Mouse (Mus musculus) heart, adult 2 months (tissue): Measurements from ENCODE around the gene Dhrs13. TPM values are rescaled to one million over a fixed set of nuclear protein-coding genes. Genes with fewer than 3 reads are reported as not detected.
A peak's percentile ranks its signal among the peaks of the same experiment; 100 is the strongest.
"Not testable (repeated sequence)": the region's sequence is repeated elsewhere in the genome, so short reads cannot be mapped to it uniquely, and the experiment has no call there.

ENCODE experiments used
- DNase-seq, 2 experiments: peaks; one replicate each; pipeline ENCODE4 v3.0.0; 2021
- H3K27ac ChIP-seq: fragments of 200-600 bp; 2 replicates; pipeline ENCODE4 v1.8.1; 2022
- H3K27me3 ChIP-seq: fragments of 200-500 bp; 2 replicates; pipeline ENCODE4 v1.6.1; 2012; ENCODE audit warnings: mild to moderate bottlenecking, low read length, inconsistent platforms, mixed read lengths; ENCODE audit not compliant: control insufficient read depth, insufficient read depth
- H3K36me3 ChIP-seq: fragments of 200-500 bp; 2 replicates; pipeline ENCODE4 v1.6.1; 2012; ENCODE audit warnings: low read length, inconsistent platforms; ENCODE audit not compliant: control insufficient read depth, insufficient read depth
- H3K4me1 ChIP-seq: fragments of 200-500 bp; 2 replicates; pipeline ENCODE4 v1.6.1; 2011; ENCODE audit warnings: low read length; ENCODE audit not compliant: control insufficient read depth, insufficient read depth
- H3K4me3 ChIP-seq: fragments of 200-600 bp; 2 replicates; pipeline ENCODE4 v1.8.1; 2022
- H3K79me2 ChIP-seq: fragments of 200-500 bp; replicated peaks from 2 replicates; pipeline ENCODE4 v1.6.1; 2012; ENCODE audit warnings: mild to moderate bottlenecking, inconsistent platforms, low read length, moderate library complexity, mixed read lengths; ENCODE audit not compliant: control insufficient read depth, insufficient read depth
- H3K9ac ChIP-seq: fragments of 200-500 bp; 2 replicates; pipeline ENCODE4 v1.6.1; 2012; ENCODE audit warnings: low read depth, mild to moderate bottlenecking, control low read depth, inconsistent platforms, low read length, mixed read lengths
- CTCF ChIP-seq: fragments of 200-600 bp; IDR thresholded peaks from 2 replicates; pipeline ENCODE4 v1.8.1; 2022; ENCODE audit warnings: antibody characterized with exemption, mild to moderate bottlenecking, moderate library complexity
- EP300 ChIP-seq: fragments of 200-500 bp; IDR thresholded peaks from 2 replicates; pipeline ENCODE4 v1.6.1; 2011; ENCODE audit warnings: low read depth, low read length, control low read depth; ENCODE audit not compliant: insufficient read depth
- POLR2A ChIP-seq: fragments of 200-500 bp; IDR thresholded peaks from 2 replicates; pipeline ENCODE4 v1.6.1; 2011; ENCODE audit warnings: mild to moderate bottlenecking, low read depth, low read length, control low read depth; ENCODE audit not compliant: insufficient read depth
- WGBS: fragments of 180-500 bp; shearing (Covaris S2); methylation state at CpG from one replicate; pipeline ENCODE4 v1.1.7; 2018; 5-methylcytosine and 5-hydroxymethylcytosine counted together
- intact Hi-C: fragments of 180-260 bp; cut with DNase I; formaldehyde crosslinking; loops from one replicate; pipeline ENCODE4 v1.15.1; 2025
- polyA plus RNA-seq: library from polyadenylated mRNA; depleted of rRNA; stranded (reverse); fragments of >200 nt; gene quantifications from 2 replicates; pipeline ENCODE4 v1.2.3, GENCODE M21; 2012
- total RNA-seq, 2 experiments: library from RNA; stranded (reverse); gene quantifications; 2 replicates each; pipeline ENCODE4 v1.2.3; 2021

Gene Dhrs13
- total and polyA plus RNA-seq, 3 experiments = 3.5 to 4.8 (median 4.0) TPM

GRCm38 (mm10) chr11:78036791-78037190, 4.7 kb downstream of the Dhrs13 start:
- 78% methylated on average over 10 of the region's 10 CpGs for WGBS
- Histone ChIP-seq H3K9ac (no peak overlapping the region), H3K27ac (no peak overlapping the region), H3K36me3 (no peaks in the 10 kb centered on the region), H3K27me3 (no peaks in the 10 kb centered on the region), H3K79me2 (no peaks in the 10 kb centered on the region), H3K4me1 (peaks cover 2% of the 10 kb centered on the region), H3K4me3 (no peak overlapping the region)
- no peak for DNase-seq
- intact Hi-C loops = no loop called here
- TF ChIP-seq EP300 (no peak), POLR2A (no peak), CTCF (no peak)

GRCm38 (mm10) chr11:78037831-78038752, 6.0 kb downstream of the Dhrs13 start, which contains the start of gene Flot2:
Gene Flot2 (plus strand): TSS chr11:78037931.
- Histone ChIP-seq H3K4me3 (peak within 1 kb of the TSS; percentile 94), H3K4me1 (no peaks in the 10 kb centered on the region), H3K27me3 (no peaks in the 10 kb centered on the region), H3K79me2 (no peaks in the 10 kb centered on the region), H3K27ac (peak within 1 kb of the TSS; percentile 86), H3K36me3 (no peaks in the 10 kb centered on the region), H3K9ac (peak within 1 kb of the TSS; percentile 94)
- peak; percentile 78 to 80 for DNase-seq
- TF ChIP-seq CTCF (peak; percentile 54), POLR2A (no peak), EP300 (no peak)
- WGBS = 5% methylated on average over 41 of the region's 55 CpGs
- intact Hi-C loops = no loop called here

- no peak for DNase-seq
- TF ChIP-seq CTCF (peak; percentile 34; the same call in 1 of the 2 replicates), POLR2A (no peak)
- intact Hi-C loops = no loop called here
- no peaks in the 10 kb centered on the region for H3K36me3 ChIP-seq
- H3K27ac ChIP-seq = no peak overlapping the region
- WGBS = 74% methylated on average over 2 of the region's 2 CpGs
- H3K4me1 ChIP-seq = peaks cover 3% of the 10 kb centered on the region
- H3K27me3 ChIP-seq = no peaks in the 10 kb centered on the region
- H3K4me3 ChIP-seq = no peak overlapping the region
- no peaks in the 10 kb centered on the region for H3K79me2 ChIP-seq
- H3K9ac ChIP-seq = no peak overlapping the region
Measured at GRCm38 (mm10) chr11:78040878-78041277, 8.8 kb downstream of the Dhrs13 start.

- H3K9ac ChIP-seq, H3K27me3 ChIP-seq, DNase-seq, H3K79me2 ChIP-seq, H3K36me3 ChIP-seq, H3K4me3 ChIP-seq, H3K27ac ChIP-seq, intact Hi-C loops, H3K4me1 ChIP-seq: not testable (repeated sequence)
- WGBS = 94% methylated on average over 4 of the region's 4 CpGs
- TF ChIP-seq CTCF = peak; percentile 28; the same call in 1 of the 2 replicates
Measured at GRCm38 (mm10) chr11:78042290-78042870, 10.3 kb downstream of the Dhrs13 start.

GRCm38 (mm10) chr11:78044758-78045251, 12.7 kb downstream of the Dhrs13 start:
- H3K27me3 ChIP-seq = no peaks in the 10 kb centered on the region
- DNase-seq = peak; percentile 87 to 92

GRCm38 (mm10) chr11:78048637-78049036, 16.6 kb downstream of the Dhrs13 start:
- DNase-seq, H3K36me3 ChIP-seq, H3K27ac ChIP-seq, H3K4me3 ChIP-seq, H3K79me2 ChIP-seq, H3K9ac ChIP-seq, H3K27me3 ChIP-seq, H3K4me1 ChIP-seq: not testable (repeated sequence)
- 85% methylated on average over 4 of the region's 4 CpGs for WGBS
- intact Hi-C loops = loop anchor here (5.0 kb wide), 1 partner anchor 44 kb away; the partner anchor contains the start of gene Fam222b

More at GRCm38 (mm10) chr11:78044758-78045251, 12.7 kb downstream of the Dhrs13 start:
- Histone ChIP-seq H3K4me3 (no peak overlapping the region; the same call in 1 of the 2 replicates), H3K27ac (peak overlapping the region; percentile 77), H3K9ac (no peak overlapping the region), H3K4me1 (peaks cover 3% of the 10 kb centered on the region), H3K79me2 (no peaks in the 10 kb centered on the region), H3K36me3 (no peaks in the 10 kb centered on the region)
- intact Hi-C loops = loop anchor here (5.0 kb wide), 1 partner anchor 47 kb away; the partner anchor contains the start of gene Fam222b
- TF ChIP-seq EP300 (peak; percentile 80), POLR2A (0 out of 2 replicates have a peak, but pooled peaks have one; percentile 2), CTCF (no peak)
- WGBS = 13% methylated on average over 5 of the region's 5 CpGs
